Mouse (Mus musculus): ENCODE measurements around the gene Acta2.

Gene Acta2

GRCm38 (mm10) chr19:34270106-34270726, 14.8 kb upstream of the Acta2 start:
- peak in 1 of 2 experiments; percentile 50 for DNase-seq (ENCODE audit: low spot score in 2 of 2)

DNA sequence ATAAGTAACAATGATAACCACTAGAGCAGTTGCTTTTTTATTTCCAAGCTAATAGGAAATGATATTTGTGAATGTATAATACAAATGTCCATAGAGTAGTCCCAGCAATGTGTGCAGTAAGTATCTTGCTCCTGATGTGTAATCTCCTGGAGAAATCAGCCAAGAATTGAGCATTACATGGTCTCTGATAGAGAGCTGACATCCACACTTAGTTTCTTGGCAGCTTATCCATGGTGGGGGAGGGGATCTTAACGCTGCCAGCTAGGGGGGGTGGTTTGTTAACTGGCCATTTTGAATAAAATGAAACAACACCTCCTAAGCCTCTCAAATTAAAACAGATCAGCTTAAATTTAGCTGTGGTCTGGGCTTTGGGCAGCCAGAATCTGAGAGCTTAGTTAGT, 13.6 kb upstream of the Acta2 start:
- no peak for DNase-seq (ENCODE audit: low spot score in 2 of 2)

- no peak for DNase-seq (ENCODE audit: low spot score in 2 of 2)
Observed at GRCm38 (mm10) chr19:34265604-34266193, 10.3 kb upstream of the Acta2 start.

- DNase-seq (ENCODE audit: low spot score in 2 of 2), result no peak
Observed at GRCm38 (mm10) chr19:34262273-34262974, 7.0 kb upstream of the Acta2 start.

GRCm38 (mm10) chr19:34256936-34257335, 1.5 kb upstream of the Acta2 start:
- DNase-seq (ENCODE audit: low spot score in 2 of 2), result no peak

DNA sequence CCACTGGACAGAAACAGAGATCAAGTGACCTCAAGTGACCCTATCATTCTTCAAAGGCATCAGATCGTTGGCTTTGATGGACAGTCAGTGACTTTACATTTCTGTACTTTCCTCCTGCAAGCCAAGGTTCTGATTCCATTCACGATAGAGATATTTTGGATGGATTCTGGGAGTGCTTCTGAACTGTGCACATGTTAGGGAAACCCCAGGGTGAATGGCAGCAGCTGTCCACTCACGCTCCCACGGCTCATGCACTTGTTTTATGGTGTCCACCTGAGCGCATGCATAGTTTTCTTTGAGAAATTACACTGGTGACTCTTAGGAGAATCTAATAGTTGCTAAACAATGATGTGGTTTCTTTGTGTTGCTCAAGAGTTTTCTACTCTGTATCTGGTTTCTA, 759 bp upstream of the Acta2 start:
- no peak for DNase-seq (ENCODE audit: low spot score in 2 of 2)

DNA sequence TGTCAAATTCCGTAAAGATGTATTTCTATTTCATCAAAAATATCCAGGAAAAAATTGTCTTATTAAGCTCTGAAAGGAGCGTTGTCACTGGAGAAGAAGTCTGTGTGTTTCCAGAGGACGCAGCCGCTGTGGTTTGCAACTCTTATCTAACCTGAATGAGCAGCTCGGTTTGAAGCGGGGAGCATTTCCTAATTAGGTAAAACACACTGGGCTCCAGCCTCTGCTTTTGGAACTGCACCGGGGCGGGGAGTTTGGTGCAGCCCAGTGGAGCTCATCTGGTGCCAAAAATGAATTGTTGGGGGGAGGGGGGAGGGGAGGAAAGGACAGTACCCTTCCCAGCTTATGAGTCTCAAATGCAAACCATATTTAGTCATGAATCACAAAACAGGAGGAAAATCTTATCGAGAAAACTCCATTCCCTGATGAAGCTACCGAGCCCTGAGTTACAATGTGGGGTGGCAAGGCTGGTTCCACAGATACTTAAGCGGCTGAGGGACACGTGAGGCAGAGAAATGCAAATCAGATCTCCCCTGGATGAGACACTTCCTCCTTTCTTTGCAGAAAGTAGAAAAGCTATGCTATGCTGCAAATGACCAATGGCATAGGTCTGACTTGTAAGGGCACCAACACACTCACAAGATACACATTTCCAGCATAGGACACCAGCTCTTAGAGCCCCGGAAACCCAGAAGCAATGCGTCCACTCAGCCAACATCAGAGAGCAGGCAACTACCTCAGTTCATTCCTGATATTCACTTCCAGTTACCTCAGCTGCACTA, 1.1 kb downstream of the Acta2 start:
- DNase-seq (ENCODE audit: low spot score in 2 of 2), result peak in 1 of 2 experiments; percentile 46

GRCm38 (mm10) chr19:34252450-34252849, 2.9 kb downstream of the Acta2 start:
- DNase-seq (ENCODE audit: low spot score in 2 of 2), result no peak

- DNase-seq (ENCODE audit: low spot score in 2 of 2), result no peak
Observed at GRCm38 (mm10) chr19:34251900-34252299, 3.5 kb downstream of the Acta2 start.

DNA sequence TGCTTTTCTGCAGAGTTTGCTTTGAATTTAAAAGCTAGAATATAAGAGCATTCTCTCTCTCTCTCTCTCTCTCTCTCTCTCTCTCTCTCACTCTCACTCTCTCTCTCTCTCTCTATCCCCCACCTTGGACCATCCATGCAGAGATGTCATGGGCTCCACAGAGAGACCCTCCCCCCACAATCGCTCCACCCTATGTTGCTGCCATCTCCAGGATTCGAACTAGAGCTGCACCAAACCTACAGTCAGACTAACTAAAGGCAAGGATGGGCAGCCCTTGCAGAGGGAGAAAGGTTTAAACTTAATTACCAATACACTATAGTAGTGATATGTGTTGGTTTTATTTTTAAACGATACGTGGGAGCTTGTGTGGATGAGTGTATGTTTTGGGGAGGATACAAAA, 4.8 kb downstream of the Acta2 start:
- no peak for DNase-seq (ENCODE audit: low spot score in 2 of 2)

DNA sequence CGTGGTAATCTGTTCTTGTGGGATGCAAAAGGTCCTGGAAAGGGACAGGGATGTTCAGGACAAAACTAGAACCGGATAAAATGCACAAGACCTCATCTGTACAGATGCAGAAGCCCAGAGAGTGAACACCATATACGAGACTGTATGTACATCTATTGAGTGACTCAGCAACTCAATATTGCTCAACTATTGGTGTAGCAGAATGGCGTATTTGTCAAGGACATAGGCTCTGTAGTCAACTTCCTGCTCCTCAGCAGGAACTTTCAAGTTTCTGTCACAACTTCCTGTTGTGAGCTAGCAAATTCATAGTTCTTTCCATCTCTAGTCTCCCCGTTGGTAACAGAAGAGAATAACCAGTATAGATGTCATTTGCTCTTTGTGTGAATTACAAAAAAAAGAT, 6.8 kb downstream of the Acta2 start:
- DNase-seq (ENCODE audit: low spot score in 2 of 2), result no peak

- peak; percentile 23 to 65 for DNase-seq (ENCODE audit: low spot score in 2 of 2)
Observed at GRCm38 (mm10) chr19:34244056-34244455, 11.3 kb downstream of the Acta2 start.

DNA sequence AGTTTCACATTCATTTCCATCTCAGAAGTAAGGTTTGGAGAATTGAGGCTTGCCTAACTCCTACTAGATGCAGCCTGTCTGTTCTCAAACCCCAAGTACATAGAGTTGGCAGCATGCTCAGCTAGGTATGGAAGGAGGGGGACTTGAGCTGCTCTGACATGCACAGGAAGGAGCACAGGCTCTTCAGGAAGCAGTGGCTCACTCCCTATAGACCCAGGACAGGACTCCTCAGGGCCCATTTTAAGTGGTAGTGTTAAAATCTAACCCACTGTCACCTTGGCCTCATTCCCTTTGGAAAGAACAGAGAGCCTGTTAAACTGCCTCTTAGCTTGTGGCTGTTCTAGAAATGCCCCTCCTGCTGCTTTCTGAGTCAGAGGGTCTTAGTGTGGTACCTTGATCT, 12.5 kb downstream of the Acta2 start:
- no peak for DNase-seq (ENCODE audit: low spot score in 2 of 2)

DNA sequence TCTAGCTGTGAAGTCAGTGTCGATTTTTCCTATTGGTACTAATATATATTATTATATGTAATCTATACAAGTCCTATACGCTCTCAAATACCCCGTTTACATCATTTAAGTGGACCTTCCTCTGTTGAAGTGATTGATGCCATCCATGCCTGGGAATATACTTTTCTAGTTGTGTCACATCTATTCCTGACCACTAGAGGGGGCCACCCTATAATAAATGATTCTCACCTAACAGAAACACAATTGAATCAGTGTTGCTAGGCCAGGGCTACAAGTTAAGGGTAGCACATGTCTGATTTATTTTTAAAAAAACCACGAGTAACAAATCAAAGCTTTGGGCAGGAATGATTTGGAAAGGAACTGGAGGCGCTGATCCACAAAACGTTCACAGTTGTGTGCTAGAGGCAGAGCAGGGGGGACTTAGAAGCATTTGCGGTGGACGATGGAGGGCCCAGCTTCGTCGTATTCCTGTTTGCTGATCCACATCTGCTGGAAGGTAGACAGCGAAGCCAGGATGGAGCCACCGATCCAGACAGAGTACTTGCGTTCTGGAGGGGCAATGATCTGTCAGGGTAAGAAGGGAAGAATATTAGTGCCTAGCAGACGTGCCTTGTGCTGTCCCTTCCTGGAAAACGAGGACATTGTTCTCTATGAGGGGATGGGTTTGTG, 14.0 kb downstream of the Acta2 start:
- no peak for DNase-seq (ENCODE audit: low spot score in 2 of 2)

DNA sequence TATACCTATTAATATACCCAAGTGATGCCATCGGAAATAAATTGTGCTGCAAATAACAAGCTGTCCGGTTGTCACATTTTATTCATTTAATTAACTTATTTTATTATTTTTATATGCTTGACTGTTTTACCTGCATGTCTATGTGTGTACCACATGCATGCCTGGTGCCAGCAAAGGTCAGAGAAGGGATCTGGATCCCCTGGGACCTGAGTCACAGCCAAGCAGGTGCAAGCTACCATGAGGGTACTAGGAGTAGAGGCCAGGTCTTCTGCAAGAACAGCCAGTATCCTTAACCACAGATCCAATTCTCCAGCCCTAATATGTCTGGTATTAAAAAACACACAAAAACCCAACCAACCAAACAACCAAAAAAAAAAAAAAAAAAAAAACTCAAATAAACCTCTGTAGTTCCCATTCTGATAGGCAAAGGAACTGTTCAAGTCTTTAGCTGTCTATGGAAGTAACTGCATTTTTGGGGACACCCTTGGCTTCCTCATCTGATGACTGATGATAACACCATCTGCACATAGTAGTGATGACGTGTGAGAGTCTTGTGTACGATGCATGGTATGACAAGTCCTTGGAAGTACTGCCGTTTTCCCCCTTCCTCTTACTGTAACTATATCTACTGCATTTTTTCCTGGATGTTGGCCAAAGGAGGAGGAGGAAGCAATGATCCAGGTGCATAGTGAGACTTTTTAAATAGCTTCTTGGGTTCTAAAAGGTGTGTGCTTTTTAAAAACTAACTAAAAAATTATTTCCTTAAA, 14.9 kb downstream of the Acta2 start:
- DNase-seq (ENCODE audit: low spot score in 2 of 2), result no peak

DNA sequence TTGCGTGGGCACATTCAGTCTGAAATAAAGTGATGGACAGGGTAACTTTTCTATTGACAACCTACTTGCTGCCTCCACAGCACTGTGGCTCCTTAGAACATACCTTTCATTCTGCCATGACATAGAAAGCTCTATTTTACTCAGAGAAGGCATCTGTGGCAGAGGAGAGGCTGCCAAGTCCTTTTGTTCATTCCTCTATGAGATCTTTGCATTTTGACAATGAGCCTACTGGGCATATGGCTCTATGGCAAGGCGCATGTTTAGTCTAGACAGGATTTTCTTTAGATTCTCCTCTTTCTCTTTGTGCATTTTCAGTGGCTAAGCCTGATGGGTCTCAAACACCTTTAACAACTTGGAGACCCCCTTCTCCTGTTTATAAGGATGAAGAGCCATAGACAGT, 17.6 kb downstream of the Acta2 start:
- no peak for DNase-seq (ENCODE audit: low spot score in 2 of 2)

GRCm38 (mm10) chr19:34236049-34236448, 19.3 kb downstream of the Acta2 start:
- DNase-seq (ENCODE audit: low spot score in 2 of 2), result no peak

- peak in 1 of 2 experiments; percentile 68 for DNase-seq (ENCODE audit: low spot score in 2 of 2)
Observed at GRCm38 (mm10) chr19:34233944-34234343, 21.4 kb downstream of the Acta2 start.

- DNase-seq (ENCODE audit: low spot score in 2 of 2), result no peak
Observed at GRCm38 (mm10) chr19:34232326-34232725, 23.1 kb downstream of the Acta2 start.

- DNase-seq (ENCODE audit: low spot score in 2 of 2), result no peak
Observed at GRCm38 (mm10) chr19:34231596-34231995, 23.8 kb downstream of the Acta2 start.

GRCm38 (mm10) chr19:34222805-34223204, 32.6 kb downstream of the Acta2 start:
- DNase-seq (ENCODE audit: low spot score in 2 of 2), result no peak

Data from spleen, postnatal 10 days (tissue).